Mouse (Mus musculus) MEL (cell line): ENCODE results near the gene Rims1. TPM values are rescaled to one million over a fixed set of nuclear protein-coding genes. Genes with fewer than 3 reads are reported as not detected.

ENCODE experiments used
- DNase-seq: peaks from one replicate; pipeline ENCODE4 v3.0.0; 2011; ENCODE audit warnings: low read depth, low spot score
- H3K27ac ChIP-seq: 2 replicates; pipeline ENCODE4 v1.5.1; 2012; ENCODE audit warnings: low read depth, mild to moderate bottlenecking, control low read depth, low read length, moderate library complexity; ENCODE audit not compliant: control insufficient read depth
- H3K27me3 ChIP-seq, 2 experiments: fragments of 150-350 bp in 1 of 2; sonication (generic) in 1 of 2; 2 replicates each; pipeline ENCODE4 v1.6.1; 2012; ENCODE audit warnings: low read length in 2 of 2, mild to moderate bottlenecking in 2 of 2, improper control_type of control experiment in 1 of 2, moderate library complexity in 1 of 2; ENCODE audit not compliant: insufficient read depth in 2 of 2, control insufficient read depth in 1 of 2
- H3K36me3 ChIP-seq, 2 experiments: 2 replicates each; pipeline ENCODE4 v1.6.1; 2012 to 2014; ENCODE audit warnings: low read length in 2 of 2, improper control_type of control experiment in 1 of 2, inconsistent platforms in 1 of 2, mild to moderate bottlenecking in 1 of 2; ENCODE audit not compliant: insufficient read depth in 2 of 2, control insufficient read depth in 1 of 2
- H3K4me1 ChIP-seq, 2 experiments: fragments of 150-350 bp in 1 of 2; sonication (generic) in 1 of 2; 2 replicates each; pipeline ENCODE4 v1.6.1; 2012; ENCODE audit warnings: low read length in 2 of 2, improper control_type of control experiment in 1 of 2, mild to moderate bottlenecking in 1 of 2; ENCODE audit not compliant: insufficient read depth in 2 of 2, control insufficient read depth in 1 of 2
- H3K4me3 ChIP-seq, 2 experiments: fragments of 150-350 bp in 1 of 2; sonication (generic) in 1 of 2; 2 replicates each; pipeline ENCODE4 v1.5.1; 2012; ENCODE audit warnings: low read depth in 2 of 2, low read length in 2 of 2, mild to moderate bottlenecking in 2 of 2, moderate library complexity in 2 of 2, control low read depth in 1 of 2, improper control_type of control experiment in 1 of 2; ENCODE audit not compliant: control insufficient read depth in 1 of 2, insufficient read depth in 1 of 2
- H3K79me2 ChIP-seq: 2 replicates; pipeline ENCODE4 v1.6.1; 2012; ENCODE audit warnings: mild to moderate bottlenecking, low read length, moderate library complexity; ENCODE audit not compliant: control insufficient read depth, poor library complexity, insufficient read depth
- H3K9ac ChIP-seq: 2 replicates; pipeline ENCODE4 v1.6.1; 2012; ENCODE audit warnings: low read depth, mild to moderate bottlenecking, control low read depth, low read length, moderate library complexity; ENCODE audit not compliant: control insufficient read depth, poor library complexity, severe bottlenecking
- H3K9me3 ChIP-seq: fragments of 150-350 bp; sonication (generic); replicated peaks from 2 replicates; pipeline ENCODE4 v1.6.1; 2012; ENCODE audit warnings: mild to moderate bottlenecking, low read length, improper control_type of control experiment, moderate library complexity; ENCODE audit not compliant: insufficient read depth
- CHD1 ChIP-seq: IDR thresholded peaks from 2 replicates; pipeline ENCODE4 v1.6.1; 2012; ENCODE audit warnings: low read depth, mild to moderate bottlenecking, inconsistent platforms, low read length, improper control_type of control experiment
- CTCF ChIP-seq, 3 experiments: IDR thresholded peaks in 2 of 3; conservative IDR thresholded peaks in 1 of 3; 2 replicates each; pipeline ENCODE4 v1.5.1; 2011 to 2012; ENCODE audit warnings: low read length in 3 of 3, low read depth in 2 of 3, mild to moderate bottlenecking in 2 of 3, improper control_type of control experiment in 1 of 3, inconsistent platforms in 1 of 3, mixed read lengths in 1 of 3, moderate library complexity in 1 of 3; ENCODE audit not compliant: control insufficient read depth in 1 of 3, insufficient read depth in 1 of 3, poor library complexity in 1 of 3, severe bottlenecking in 1 of 3
- E2F4 ChIP-seq: IDR thresholded peaks from 2 replicates; pipeline ENCODE4 v1.6.1; 2011; ENCODE audit warnings: low read depth, low read length, improper control_type of control experiment, borderline replicate concordance
- ELF1 ChIP-seq: IDR thresholded peaks from 2 replicates; pipeline ENCODE4 v1.6.1; 2014; ENCODE audit warnings: low read depth, mild to moderate bottlenecking, inconsistent platforms, low read length, improper control_type of control experiment, moderate library complexity
- ETS1 ChIP-seq: IDR thresholded peaks from 2 replicates; pipeline ENCODE4 v1.6.1; 2012; ENCODE audit warnings: low read depth, mild to moderate bottlenecking, inconsistent platforms, low read length, improper control_type of control experiment, moderate library complexity
- GATA1 ChIP-seq: IDR thresholded peaks from 2 replicates; pipeline ENCODE4 v1.6.1; 2011; ENCODE audit warnings: low read depth, low read length, improper control_type of control experiment
- JUND ChIP-seq: IDR thresholded peaks from 2 replicates; pipeline ENCODE4 v1.6.1; 2011; ENCODE audit warnings: low read depth, mild to moderate bottlenecking, improper control_type of control experiment, low read length
- MAX ChIP-seq: IDR thresholded peaks from 2 replicates; pipeline ENCODE4 v1.6.1; 2011; ENCODE audit warnings: low read length, improper control_type of control experiment
- MAZ ChIP-seq: IDR thresholded peaks from 2 replicates; pipeline ENCODE4 v1.6.1; 2012; ENCODE audit warnings: low read depth, mild to moderate bottlenecking, inconsistent platforms, low read length, improper control_type of control experiment
- MYB ChIP-seq: IDR thresholded peaks from 2 replicates; pipeline ENCODE4 v1.6.1; 2011; ENCODE audit warnings: mild to moderate bottlenecking, low read depth, low read length, improper control_type of control experiment
- NRF1 ChIP-seq: IDR thresholded peaks from 2 replicates; pipeline ENCODE4 v1.6.1; 2014; ENCODE audit warnings: low read depth, mild to moderate bottlenecking, inconsistent platforms, low read length, improper control_type of control experiment, moderate library complexity; ENCODE audit not compliant: poor library complexity, insufficient read depth, severe bottlenecking
- POLR2A ChIP-seq, 2 experiments: IDR thresholded peaks; 2 replicates each; pipeline ENCODE4 v1.6.1; 2011 to 2012; ENCODE audit warnings: low read length in 2 of 2, mild to moderate bottlenecking in 2 of 2, control low read depth in 1 of 2, improper control_type of control experiment in 1 of 2, low read depth in 1 of 2, moderate library complexity in 1 of 2; ENCODE audit not compliant: control insufficient read depth in 1 of 2, insufficient read depth in 1 of 2, poor library complexity in 1 of 2
- POLR2AphosphoS2 ChIP-seq: IDR thresholded peaks from 2 replicates; pipeline ENCODE4 v1.6.1; 2011; ENCODE audit warnings: low read length, improper control_type of control experiment
- TCF12 ChIP-seq: IDR thresholded peaks from 2 replicates; pipeline ENCODE4 v1.6.1; 2014; ENCODE audit warnings: low read depth, mild to moderate bottlenecking, inconsistent platforms, low read length, improper control_type of control experiment, moderate library complexity
- ZC3H11A ChIP-seq: IDR thresholded peaks from 2 replicates; pipeline ENCODE4 v1.6.1; 2012; ENCODE audit warnings: low read depth, mild to moderate bottlenecking, inconsistent platforms, low read length, improper control_type of control experiment
- ZKSCAN1 ChIP-seq: IDR thresholded peaks from 2 replicates; pipeline ENCODE4 v1.6.1; 2012; ENCODE audit warnings: low read depth, mild to moderate bottlenecking, inconsistent platforms, low read length, improper control_type of control experiment, moderate library complexity
- ZMIZ1 ChIP-seq: IDR thresholded peaks from 2 replicates; pipeline ENCODE4 v1.6.1; 2012; ENCODE audit warnings: low read depth, mild to moderate bottlenecking, inconsistent platforms, low read length, improper control_type of control experiment, moderate library complexity
- ZNF384 ChIP-seq: IDR thresholded peaks from 2 replicates; pipeline ENCODE4 v1.6.1; 2012; ENCODE audit warnings: low read depth, mild to moderate bottlenecking, inconsistent platforms, low read length, improper control_type of control experiment
- polyA plus RNA-seq, 2 experiments: library from polyadenylated mRNA; stranded (reverse) in 1 of 2; unstranded in 1 of 2; fragments of >175 nt in 1 of 2; fragments of >200 nt in 1 of 2; gene quantifications; 2 replicates each; pipeline versions ENCODE4 v1.2.1 to v1.2.4; 2012; ENCODE audit warnings: low replicate concordance in 2 of 2, low read depth in 1 of 2; ENCODE audit not compliant: insufficient read length in 2 of 2, insufficient read depth in 1 of 2, missing spikeins in 1 of 2
- total RNA-seq: library from RNA; depleted of rRNA; stranded (reverse); fragments of 300-350 nt; gene quantifications from 2 replicates; pipeline ENCODE4 v1.2.3, GENCODE M21; 2012

Rims1 gene
- total and polyA plus RNA-seq, 3 experiments, result 0.31 TPM; not detected in 2

- no peak for DNase-seq
- Histone ChIP-seq H3K27ac (no peak overlapping the region), H3K79me2 (no peaks in the 10 kb centered on the region), H3K9ac (no peak overlapping the region), H3K27me3 (no peaks in the 10 kb centered on the region), H3K4me1 (no peaks in the 10 kb centered on the region), H3K36me3 (no peaks in the 10 kb centered on the region), H3K9me3 (no peaks in the 10 kb centered on the region), H3K4me3 (no peak overlapping the region)
- TF ChIP-seq ELF1 (no peak), NRF1 (no peak), POLR2A (IDR thresholded peaks at IDR 0.05; ENCODE audit: control insufficient read depth in 1 of 2, insufficient read depth in 1 of 2, low read depth in 1 of 2, low read length in 2 of 2, poor library complexity in 1 of 2) (no peak), JUND (no peak), ZKSCAN1 (no peak), ZC3H11A (no peak), MAZ (no peak), CHD1 (no peak), MAX (no peak), POLR2AphosphoS2 (no peak), E2F4 (no peak), ZMIZ1 (no peak), ETS1 (no peak), GATA1 (no peak)
Measured at GRCm38 (mm10) chr1:22763376-22763775, 42.4 kb downstream of the Rims1 start.

GRCm38 (mm10) chr1:22762780-22763179 is 43.0 kb downstream of the Rims1 start:
- H3K36me3 ChIP-seq, result no peaks in the 10 kb centered on the region
- no peak for DNase-seq
- H3K79me2 ChIP-seq, result no peaks in the 10 kb centered on the region
- H3K27me3 ChIP-seq, result no peaks in the 10 kb centered on the region
- H3K9ac ChIP-seq, result no peak overlapping the region
- no peaks in the 10 kb centered on the region for H3K9me3 ChIP-seq
- no peaks in the 10 kb centered on the region for H3K4me1 ChIP-seq
- TF ChIP-seq ZNF384, result no peak
- no peak for TF ChIP-seq CTCF (IDR thresholded peaks at IDR 0.05 in 2 of 3, conservative IDR thresholded peaks at IDR 0.05 in 1 of 3; ENCODE audit: control insufficient read depth in 1 of 3, insufficient read depth in 1 of 3, low read depth in 2 of 3, low read length in 3 of 3, poor library complexity in 1 of 3, severe bottlenecking in 1 of 3)
- no peak for TF ChIP-seq MYB
- TF ChIP-seq TCF12, result no peak
- no peak for TF ChIP-seq ZKSCAN1
- H3K27ac ChIP-seq, result no peak overlapping the region
- no peak overlapping the region for H3K4me3 ChIP-seq
